Mouse (Mus musculus) left cerebral cortex, postnatal 4 days (tissue): ENCODE measurements around the gene Tm4sf20. TPM values are rescaled to one million over a fixed set of nuclear protein-coding genes. Genes with fewer than 3 reads are reported as not detected.

ENCODE experiments used
- DNase-seq: peaks from one replicate; pipeline ENCODE4 v3.0.0-alpha.2; 2022
- intact Hi-C: fragments of 180-260 bp; cut with DNase I; formaldehyde crosslinking; loops from one replicate; pipeline ENCODE4 v1.15.1; 2025
- total RNA-seq, 2 experiments: library from RNA; stranded (reverse); gene quantifications; 2 replicates each; pipeline ENCODE4 v1.2.3; 2021

Gene Tm4sf20
- total RNA-seq, 2 experiments from 2014 or later, result not detected

GRCm38 (mm10) chr1:82724339-82725025 is 43.8 kb downstream of the Tm4sf20 start, which contains the start of gene Mff:
Mff (plus strand) TSS chr1:82724890.
- DNase-seq, result peak; percentile 92
- intact Hi-C loops, result no loop called here

DNA sequence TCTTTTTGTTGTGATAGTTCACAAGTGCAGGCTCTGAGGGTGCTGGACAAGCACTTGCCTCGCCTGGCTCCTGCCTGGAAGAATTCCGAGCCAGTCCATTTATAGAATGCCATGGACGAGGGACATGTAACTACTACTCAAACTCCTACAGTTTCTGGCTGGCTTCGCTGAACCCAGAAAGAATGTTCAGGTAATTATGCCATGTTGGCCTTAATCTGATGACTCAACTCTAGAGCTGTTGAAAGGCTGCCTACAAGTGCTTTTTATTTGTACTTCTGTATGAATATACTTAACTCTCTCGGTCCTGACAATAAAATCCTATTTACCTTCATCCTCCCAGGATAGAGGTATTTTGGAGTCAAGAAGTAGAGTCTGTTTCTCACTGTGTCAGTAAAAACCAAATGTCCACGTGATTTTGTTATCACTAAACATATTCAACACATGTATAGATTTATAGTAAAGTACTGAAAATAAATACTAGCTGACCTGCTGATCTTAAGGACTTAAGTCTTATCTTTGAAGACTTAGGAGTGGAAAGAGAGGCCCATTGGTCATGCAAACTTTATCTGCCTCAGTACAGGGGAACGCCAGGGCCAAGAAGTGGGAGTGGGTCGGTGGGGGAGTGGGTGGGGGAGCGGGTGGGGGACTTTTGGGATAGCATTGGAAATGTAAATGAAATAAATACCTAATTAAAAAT is 50.3 kb downstream of the Tm4sf20 start:
- DNase-seq, result no peak
- intact Hi-C loops, result no loop called here

Other genes with a start within 250 kb of the Tm4sf20 start
- gene Col4a4, start 181.6 kb downstream of the Tm4sf20 start, total RNA-seq, result 1 to 10 TPM; 1.7 TPM
- 1 to 10 TPM in 1 of 2 experiments, under 1 TPM in 1; 0.32 to 1.1 TPM for gene Col4a3, start 181.5 kb downstream of the Tm4sf20 start, total RNA-seq
- 100 to 1,000 TPM; 257 to 259 TPM for gene Mff, start 43.6 kb downstream of the Tm4sf20 start, total RNA-seq
- gene Gm47791, start 2.8 kb upstream of the Tm4sf20 start, total RNA-seq, result not detected
- gene Agfg1, start 71.0 kb upstream of the Tm4sf20 start, total RNA-seq, result 100 to 1,000 TPM in 1 of 2 experiments, 10 to 100 TPM in 1; 96.1 to 106 TPM
- under 1 TPM; 0.46 to 0.84 TPM for gene A030005L19Rik, start 144.9 kb upstream of the Tm4sf20 start, total RNA-seq
- gene A030014E15Rik, start 156.5 kb upstream of the Tm4sf20 start, total RNA-seq, result not detected
- gene Gm6217, start 162.9 kb upstream of the Tm4sf20 start, total RNA-seq, result not detected
- gene A030003K21Rik, start 174.9 kb upstream of the Tm4sf20 start, total RNA-seq, result not detected
- not detected for gene Gm7544, start 187.6 kb upstream of the Tm4sf20 start, total RNA-seq
- gene Gm47955, start 191.8 kb upstream of the Tm4sf20 start, total RNA-seq, result not detected
- not detected for gene Gm47959, start 232.1 kb upstream of the Tm4sf20 start, total RNA-seq